Mouse (Mus musculus): ENCODE measurements around the gene Cox6a2. TPM values are rescaled to one million over a fixed set of nuclear protein-coding genes. Genes with fewer than 3 reads are reported as not detected.
A peak's percentile ranks its signal among the peaks of the same experiment; 100 is the strongest.
"Not testable (repeated sequence)": the region's sequence is repeated elsewhere in the genome, so short reads cannot be mapped to it uniquely, and the experiment has no call there.

Cox6a2 gene
- total RNA-seq, 2 experiments from 2014 or later = 2,318 to 2,864 TPM

DNA sequence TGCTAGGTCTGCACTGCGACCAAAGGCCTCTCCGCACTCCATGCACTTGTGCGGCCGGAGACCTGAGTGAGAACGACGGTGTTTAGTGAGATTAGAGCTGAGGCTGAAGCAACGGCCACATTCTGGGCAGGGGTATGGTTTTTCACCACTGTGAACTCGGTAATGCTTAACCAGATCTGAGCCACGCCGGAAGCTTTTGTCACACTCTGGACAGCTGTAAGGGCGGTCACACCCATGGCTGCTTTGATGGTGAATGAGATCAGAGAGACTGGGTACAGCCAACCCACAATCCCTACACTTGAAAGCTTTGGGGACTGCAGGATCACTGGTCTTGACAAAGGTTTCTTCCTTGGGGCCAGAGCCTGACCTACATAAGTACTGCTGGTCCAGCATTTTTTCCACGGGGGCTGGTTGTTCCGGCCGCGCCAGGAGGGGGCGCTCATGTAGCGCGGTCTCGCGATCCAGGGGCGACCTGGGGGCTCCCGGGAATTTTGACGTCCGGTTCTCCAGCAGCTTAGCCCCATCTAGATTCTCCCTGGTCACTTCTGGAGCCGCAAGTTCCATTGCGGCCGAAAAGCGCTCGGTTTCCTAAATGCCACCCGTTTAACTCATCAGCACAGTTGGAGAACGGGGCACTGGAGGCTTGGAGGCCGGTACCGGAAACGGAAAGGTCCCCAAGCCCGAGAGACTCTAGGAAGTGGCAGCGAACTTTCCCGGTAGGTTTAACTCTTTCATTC, 30.8 kb upstream of the Cox6a2 start, which contains the start of gene Armc5:
Armc5 (plus strand) TSS at position 487 of the 737 bp plus-strand sequence.
- intact Hi-C loops (cut with DNase I) = loop anchor here (1.0 kb wide), 1 partner anchor 108 kb away; no protein-coding TSS in a partner anchor
- DNase-seq = peak; percentile 89 to 93

DNA sequence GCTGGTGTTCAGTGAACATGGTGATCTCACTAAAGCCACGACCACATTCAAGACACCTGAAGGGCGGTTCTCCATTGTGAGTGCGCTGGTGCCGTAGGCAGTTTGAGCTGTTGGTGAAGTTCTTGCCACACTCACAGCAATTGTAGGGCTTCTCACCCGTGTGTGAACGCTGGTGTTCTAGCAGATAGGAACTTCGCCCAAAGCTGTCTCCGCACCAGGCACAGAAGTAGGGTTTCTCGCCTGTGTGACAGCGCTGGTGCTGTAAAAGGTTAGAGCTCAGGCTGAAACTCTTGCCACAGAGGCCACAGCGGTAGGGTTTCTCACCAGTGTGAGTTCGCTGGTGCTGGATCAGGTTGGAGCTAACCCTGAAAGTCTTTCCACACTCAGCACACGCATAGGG, 30.2 kb upstream of the Cox6a2 start:
- intact Hi-C loops (cut with DNase I) = no loop called here
- DNase-seq = no peak

DNA sequence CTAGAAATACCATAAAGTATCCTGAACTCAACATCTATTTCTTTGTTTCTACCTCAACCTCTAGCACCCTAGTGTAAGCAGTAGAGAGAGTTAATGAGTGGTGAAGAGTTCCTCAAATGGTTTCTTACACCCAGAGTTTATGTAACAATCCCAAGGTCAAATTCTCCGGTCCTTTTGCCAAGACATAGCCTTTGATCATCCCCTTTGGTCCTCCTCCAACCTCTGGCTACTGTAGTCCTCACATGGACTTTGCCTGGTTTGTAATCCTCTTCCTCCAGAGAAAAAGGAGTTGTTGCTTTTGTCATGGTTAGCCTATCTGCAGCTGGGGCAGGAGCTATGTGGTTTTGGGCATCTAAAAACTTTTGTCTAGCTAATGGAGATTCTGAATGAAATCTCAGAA, 29.3 kb upstream of the Cox6a2 start:
- no peak for DNase-seq
- intact Hi-C loops (cut with DNase I) = no loop called here

DNA sequence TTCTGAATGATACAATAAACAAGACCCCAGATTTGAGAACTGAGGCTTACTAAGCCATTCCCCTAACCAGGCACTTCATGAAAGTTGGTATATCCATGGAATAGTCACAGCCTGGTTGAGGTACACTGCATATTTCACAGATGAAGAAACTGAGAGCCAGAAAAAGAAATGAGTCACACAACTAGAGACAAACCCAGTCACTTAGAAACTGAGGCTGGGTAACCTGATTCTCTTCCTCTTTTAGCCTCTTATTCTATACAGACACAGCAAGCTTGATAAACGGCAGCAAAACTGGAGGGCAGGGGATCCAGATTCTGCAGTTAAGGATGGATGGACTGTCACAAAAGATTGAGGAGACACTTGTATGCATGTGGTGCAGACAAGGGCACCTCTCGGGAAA, 28.6 kb upstream of the Cox6a2 start:
- DNase-seq = no peak
- intact Hi-C loops (cut with DNase I) = no loop called here

DNA sequence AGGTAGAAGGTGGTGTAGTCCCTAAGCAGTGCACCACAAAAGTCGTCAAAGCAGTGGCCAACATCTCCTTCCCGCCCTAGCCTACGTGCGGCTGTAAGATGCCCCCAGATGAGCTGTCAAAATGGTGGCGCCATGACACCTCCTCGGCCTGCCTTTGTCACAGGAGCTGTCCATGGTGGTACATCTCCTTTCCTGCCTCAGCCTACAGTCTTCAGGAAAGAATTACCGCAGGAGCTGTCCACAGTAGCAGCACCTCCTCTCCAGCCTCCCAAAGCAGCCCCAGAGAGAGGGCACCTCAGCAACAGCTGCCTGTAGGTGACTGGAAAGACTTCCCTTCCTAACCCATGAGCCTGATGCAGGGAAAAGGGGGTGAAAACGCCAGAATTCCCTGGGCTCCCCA, 25.6 kb upstream of the Cox6a2 start:
- no peak for DNase-seq
- intact Hi-C loops (cut with DNase I) = no loop called here

DNA sequence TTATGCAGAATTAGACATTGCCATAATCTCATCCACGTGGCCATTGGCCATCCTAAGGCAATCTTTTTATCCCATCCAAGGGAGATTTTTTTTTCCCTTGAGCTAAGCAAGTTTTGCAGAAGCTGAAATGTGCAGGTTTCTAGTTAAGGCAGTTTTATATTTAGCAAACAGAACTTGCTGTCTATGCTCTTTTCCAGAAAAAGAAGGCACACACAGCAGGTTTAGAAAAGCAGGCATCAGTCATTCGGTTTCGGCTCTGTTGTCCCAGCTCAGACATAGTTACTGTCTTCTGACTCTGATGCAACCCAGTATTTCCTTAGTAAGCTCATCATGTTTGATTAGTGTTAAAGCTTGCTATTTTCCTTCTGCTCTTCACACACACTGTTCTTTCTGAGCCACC, 14.7 kb upstream of the Cox6a2 start:
- intact Hi-C loops (cut with DNase I) = no loop called here
- DNase-seq = no peak

DNA sequence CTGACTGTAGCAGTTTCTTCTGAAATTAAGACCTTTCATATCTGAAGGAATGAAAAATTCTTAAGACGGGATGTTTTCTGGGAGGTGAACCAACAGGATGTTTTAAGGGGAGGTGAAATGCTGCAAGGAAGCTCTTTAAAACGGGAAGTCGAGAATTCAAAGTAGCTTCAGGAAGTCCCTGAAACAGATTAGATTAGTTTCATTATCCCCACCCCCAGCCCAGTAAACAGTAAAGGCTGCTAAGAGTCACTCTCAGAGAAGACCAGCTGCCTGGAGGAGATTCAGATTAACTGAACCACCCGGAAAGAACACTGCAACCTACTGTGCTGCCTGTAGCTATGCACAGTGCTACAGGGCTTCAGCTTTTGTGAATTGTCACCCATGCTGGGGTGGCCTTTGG, 13.8 kb upstream of the Cox6a2 start:
- no peak for DNase-seq
- intact Hi-C loops (cut with DNase I) = no loop called here

DNA sequence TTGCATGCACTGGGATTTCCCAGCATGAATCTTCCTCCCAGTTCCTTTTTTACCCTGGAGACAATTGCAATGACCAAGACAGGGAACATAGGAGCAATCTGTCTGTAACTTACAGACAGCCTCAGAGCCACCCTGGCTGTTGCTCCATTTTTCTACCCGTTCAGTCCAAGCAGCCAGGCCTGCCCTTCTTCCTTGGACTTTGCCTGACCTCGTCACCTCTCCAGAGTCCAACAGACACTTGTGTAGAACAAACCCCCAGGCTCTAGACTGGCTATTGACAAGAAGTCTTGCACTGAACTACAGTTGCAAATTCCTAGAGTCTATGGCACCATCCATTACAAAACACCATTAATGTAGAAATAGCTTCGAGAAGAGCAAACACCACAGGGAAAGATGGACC, 3.6 kb upstream of the Cox6a2 start:
- DNase-seq = no peak
- intact Hi-C loops (cut with DNase I) = loop anchor here (2.0 to 10.0 kb wide), 3 partner anchors 111 to 415 kb away; partner anchors contain the start of gene Pycard

DNA sequence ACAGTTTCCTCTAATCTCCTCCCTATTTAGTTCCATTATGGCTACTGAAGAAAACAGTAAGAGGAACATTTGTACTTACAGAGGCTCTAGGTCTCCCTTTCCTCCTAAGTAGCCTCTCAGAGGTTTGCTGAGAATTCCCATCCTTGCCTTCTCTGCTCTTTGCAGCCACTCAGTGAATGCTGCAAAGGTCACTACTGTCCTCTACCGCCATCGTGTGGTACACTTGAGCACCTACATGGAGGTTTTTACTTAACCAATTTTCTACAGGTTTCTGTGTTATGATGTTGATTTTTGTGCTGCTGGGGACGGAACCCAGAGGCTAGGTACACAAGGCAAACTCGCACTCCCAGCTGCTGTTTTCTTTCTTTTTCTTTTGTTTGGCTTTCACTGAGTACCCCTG, 2.0 kb upstream of the Cox6a2 start:
- intact Hi-C loops (cut with DNase I) = loop anchor here (2.0 to 10.0 kb wide), 3 partner anchors 109 to 413 kb away; partner anchors contain the start of gene Pycard
- peak; percentile 47 to 52 for DNase-seq

DNA sequence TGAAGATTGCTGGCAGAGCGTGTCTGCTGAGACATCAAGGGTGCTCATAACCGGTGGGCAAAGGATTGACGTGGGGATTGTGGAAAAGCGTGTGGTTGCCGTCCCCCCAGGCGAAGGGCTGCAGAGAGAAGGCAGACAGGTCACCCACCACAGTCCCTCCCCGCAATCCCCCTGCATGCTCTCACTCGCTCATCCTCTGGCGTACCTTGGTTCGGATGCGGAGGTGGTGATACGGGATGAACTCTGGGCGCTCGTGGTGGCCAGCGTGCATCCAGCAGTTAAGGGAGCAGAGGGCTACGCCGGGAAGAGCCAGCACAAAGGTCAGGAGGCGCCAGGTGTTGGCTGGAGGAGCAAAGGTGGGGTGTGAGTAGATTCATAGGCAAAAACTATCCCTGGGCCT, 492 bp downstream of the Cox6a2 start:
- intact Hi-C loops (cut with DNase I) = loop anchor here (5.0 to 10.0 kb wide), 2 partner anchors 213 to 411 kb away; partner anchors contain the start of gene Pycard
- DNase-seq = peak; percentile 10 to 29

DNA sequence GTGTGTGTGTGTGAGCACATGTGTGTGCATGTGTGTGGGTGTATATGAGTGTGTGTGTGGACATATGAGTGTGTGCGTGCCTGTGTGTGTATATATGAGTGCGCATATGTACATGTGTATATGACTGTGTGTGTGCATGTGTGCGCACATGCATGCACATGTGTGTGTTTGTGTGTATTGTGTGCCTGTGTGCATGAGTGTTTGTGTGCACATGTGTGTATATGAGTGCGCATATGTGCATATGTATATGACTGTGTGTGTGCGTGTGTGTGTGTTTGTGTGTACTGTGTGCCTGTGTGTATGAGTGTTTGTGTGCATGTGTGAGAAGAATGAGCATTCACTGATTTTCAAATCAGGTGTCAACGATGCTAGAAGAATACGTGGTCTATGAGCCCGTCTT, 2.0 kb downstream of the Cox6a2 start:
- intact Hi-C loops (cut with DNase I) = loop anchor here (10.0 kb wide), 1 partner anchor 409 kb away; no protein-coding TSS in a partner anchor
- DNase-seq = no peak

DNA sequence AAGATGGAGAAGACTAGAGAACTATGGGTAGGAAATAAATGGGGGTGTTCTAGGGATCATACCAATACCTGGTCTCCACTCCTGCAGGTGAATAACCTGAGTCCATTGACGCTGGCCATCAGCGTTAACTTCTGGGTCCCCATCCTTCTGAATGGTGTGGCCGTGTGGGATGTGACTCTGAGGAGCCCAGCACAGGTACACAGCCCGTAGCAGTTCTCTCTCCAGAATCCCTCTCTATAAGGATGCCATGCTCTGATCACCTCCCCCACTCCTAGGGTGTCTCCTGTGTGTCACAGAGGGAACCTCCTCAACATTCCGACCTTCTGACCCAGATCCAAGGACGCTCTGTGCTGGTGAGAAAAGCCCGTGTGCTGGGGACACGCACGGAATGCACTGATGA, 3.1 kb downstream of the Cox6a2 start:
- intact Hi-C loops (cut with DNase I) = loop anchor here (10.0 kb wide), 1 partner anchor 408 kb away; no protein-coding TSS in a partner anchor
- DNase-seq = no peak

DNA sequence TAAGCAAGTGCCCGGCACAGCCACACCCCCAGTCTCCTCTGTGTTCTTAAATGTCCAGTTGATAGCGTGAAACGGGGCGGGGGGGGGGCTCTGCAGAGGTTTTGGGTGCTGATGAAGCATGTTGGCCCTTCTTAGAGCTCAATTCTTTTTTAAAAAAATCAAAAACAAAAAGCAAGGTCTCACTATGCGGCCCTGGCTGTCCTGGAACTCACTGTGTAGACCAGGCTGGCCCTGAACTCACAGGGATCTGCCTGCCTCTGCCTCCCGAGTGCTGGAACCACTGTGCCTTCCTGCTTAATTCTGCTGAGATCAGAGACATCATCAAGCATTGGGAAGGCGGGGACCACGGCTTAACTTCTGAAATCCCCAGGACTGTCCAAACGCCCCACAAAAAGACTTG, 4.6 kb downstream of the Cox6a2 start:
- no peak for DNase-seq
- intact Hi-C loops (cut with DNase I) = loop anchor here (10.0 kb wide), 1 partner anchor 407 kb away; no protein-coding TSS in a partner anchor

DNA sequence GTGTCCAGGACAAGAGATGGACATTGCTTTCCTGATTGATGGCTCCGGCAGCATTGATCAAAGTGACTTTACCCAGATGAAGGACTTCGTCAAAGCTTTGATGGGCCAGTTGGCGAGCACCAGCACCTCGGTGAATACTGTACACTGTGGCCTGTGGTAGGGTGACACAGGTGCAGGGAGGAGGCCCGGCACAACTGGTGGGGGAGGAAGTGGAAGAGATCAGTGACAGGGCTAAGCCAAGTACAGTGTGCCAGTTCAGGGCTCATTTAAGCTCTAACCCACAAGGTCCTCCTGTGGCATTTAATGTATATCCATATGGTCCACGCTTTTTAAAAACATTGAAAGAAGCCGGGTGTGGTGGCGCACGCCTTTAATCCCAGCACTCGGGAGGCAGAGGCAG, 24.5 kb downstream of the Cox6a2 start:
- intact Hi-C loops (cut with DNase I) = no loop called here
- no peak for DNase-seq

DNA sequence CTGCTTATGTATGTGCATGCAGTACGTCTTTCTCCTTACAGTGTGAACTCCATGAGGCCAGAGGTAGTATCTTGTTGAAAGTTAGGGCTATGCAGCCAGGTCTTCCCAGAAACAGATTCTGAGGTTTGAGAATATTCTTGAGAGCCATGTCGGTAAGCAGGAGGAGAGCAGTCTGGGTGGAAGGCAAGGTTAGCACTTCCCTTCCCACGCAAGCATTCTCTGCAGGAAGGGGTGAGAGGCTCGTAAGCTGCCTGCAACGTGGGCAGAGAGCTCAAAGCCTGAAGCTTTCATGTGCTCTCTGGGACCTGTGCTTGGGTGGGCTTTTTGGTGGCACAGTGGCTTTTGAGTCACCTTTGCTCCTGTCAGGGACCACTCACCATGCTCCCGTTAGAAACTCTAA, 25.6 kb downstream of the Cox6a2 start:
- intact Hi-C loops (cut with DNase I) = no loop called here
- no peak for DNase-seq

DNA sequence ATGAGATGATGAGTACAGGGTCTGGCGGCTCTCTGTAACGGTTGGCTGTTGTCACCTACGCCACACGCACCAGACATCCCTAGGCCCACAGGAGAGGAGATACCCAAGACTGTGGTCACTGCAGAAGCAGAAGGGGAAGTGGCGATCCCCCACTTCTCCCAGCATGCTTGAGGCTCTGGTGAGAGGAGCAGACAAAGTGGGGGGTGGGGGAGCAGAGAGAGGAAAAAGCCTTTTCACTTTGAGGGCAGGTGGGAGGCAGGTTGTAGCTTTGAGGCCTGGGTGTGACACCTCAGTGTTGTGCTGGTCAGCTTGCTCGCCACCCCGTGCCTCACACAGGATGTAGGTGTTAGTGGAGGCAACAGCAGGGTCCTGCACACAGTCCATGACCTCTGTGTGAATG, 26.1 kb downstream of the Cox6a2 start:
- intact Hi-C loops (cut with DNase I) = no loop called here
- DNase-seq = no peak

DNA sequence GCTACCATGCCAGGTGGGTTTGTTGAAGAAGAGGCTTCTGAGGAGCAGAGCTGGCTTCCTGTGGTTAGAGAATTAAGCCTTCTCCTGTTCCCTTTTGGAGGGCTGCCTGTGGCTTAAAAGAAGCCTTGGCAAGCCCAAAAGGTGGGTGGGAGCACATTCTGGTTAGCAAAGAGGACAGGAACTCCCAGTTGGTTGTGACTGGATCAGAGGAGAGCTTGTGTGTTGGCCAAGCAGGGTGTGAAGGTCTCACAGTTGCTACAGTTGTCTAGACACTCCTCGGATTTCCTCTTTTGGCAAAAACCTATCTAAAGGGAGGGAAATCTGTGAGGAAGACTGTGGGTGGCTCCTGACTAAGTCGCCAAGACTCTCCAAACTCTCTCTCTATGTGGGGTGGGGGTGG, 27.8 kb downstream of the Cox6a2 start:
- intact Hi-C loops (cut with DNase I) = no loop called here
- DNase-seq = no peak

DNA sequence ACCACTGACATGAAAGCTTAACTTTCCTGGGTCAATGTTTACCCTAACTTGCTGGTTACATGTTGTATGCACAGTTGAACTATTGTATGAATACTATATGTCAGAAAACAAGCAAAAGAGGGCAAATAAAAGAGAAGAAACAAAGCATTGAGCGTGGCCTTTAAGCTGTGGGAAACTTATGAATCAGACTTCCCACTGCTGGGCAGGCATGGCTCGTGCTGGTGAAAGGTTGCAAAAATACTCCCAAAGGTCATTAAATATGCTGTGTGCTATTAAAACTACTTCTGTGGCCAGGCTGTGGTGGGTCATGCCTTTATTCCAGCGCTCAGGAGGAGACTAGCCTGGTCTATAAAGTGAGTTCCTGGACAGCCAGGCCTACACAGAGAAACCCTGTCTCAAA, 36.2 kb downstream of the Cox6a2 start:
- DNase-seq = no peak
- intact Hi-C loops (cut with DNase I) = no loop called here

DNA sequence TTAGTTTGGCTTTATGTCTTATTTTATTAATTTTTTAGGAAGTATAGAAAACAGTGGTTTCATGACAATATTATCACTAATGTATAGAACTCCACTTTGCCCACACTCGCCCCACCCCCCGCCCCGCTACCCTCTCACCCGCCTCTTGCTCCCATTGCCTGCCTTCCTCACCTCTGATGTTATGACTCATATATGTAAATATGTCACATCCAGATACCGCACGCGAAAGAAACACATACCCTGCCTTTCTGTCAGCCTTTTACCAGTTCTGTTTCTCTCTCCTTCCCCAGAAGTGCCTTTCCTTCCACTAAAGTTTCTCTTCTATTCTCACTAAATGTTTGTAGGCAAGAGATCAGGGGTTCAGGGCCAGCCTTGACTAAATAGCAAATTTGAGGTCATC, 39.8 kb downstream of the Cox6a2 start:
- no peak for DNase-seq
- intact Hi-C loops (cut with DNase I) = no loop called here

DNA sequence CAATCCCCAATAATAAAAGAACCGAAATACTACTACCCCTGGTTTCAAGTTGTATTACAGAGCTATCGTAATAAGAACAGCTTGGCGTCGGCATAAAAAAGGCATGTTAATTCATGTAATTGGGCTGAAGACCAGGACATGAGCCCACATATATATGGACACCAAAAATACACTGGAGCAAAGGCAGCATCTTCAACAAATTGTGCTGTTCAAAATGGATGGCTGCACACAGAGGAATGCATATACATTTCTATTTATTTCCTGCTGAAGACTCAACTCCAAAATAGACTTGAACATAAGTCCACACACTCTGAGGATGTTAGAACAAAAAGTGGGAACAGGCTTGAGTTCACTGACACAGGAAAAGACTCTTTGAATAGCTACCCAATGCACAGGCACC, 42.2 kb downstream of the Cox6a2 start:
- DNase-seq = no peak
- intact Hi-C loops (cut with DNase I) = no loop called here

DNA sequence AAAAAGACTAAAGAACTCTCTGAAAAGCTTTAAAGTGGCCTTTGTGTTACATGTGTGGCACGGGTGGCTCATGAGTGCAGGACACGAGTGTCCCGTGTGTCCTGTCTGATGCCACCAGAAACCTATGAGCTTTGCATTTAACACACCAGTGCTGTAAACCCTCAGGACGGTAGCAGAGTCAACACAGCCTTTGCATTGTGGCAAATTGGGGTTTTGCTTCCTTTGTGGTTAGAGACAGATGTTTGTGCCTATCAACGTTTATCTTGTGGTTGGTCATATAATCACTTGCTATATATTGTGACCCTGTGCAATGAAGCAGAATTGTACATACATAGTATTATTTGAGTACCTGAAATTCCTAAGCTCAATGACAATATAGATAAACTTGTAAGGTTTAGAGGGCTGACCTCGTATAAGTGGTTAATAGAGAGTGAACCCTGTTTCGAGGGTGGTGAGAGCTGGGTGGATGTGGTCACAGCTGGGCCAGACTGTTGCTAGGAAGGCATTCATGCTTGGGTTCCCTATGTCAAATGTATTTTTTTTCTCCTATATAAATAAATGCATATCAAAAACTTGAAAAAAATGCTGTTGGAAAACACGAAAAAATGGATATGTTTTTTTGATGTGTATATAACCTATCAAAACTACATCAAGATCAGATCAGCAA, 47.4 kb downstream of the Cox6a2 start:
- intact Hi-C loops (cut with DNase I); DNase-seq: not testable (repeated sequence)
